Mouse (Mus musculus) retina, postnatal 7 days (tissue): Measurements from ENCODE around the gene Szrd1.

Experiments used
- DNase-seq: peaks from one replicate; pipeline ENCODE4 v3.0.0-alpha.2; 2012; ENCODE audit warnings: low read depth, low spot score

Gene Szrd1

GRCm38 (mm10) chr4:141067516-141068046 lies 72.0 kb downstream of the Szrd1 start:
- DNase-seq: no peak

- no peak for DNase-seq
These were observed 72.7 kb downstream of the Szrd1 start for GRCm38 (mm10) chr4:141066709-141067515.

- DNase-seq: peak; percentile 85
These were observed 74.5 kb downstream of the Szrd1 start for GRCm38 (mm10) chr4:141065123-141065522.

GRCm38 (mm10) chr4:141064104-141064659 lies 75.4 kb downstream of the Szrd1 start:
- no peak for DNase-seq
